14 mouse cellular contexts compared by ENCODE assay signal in the genomic region with DNA sequence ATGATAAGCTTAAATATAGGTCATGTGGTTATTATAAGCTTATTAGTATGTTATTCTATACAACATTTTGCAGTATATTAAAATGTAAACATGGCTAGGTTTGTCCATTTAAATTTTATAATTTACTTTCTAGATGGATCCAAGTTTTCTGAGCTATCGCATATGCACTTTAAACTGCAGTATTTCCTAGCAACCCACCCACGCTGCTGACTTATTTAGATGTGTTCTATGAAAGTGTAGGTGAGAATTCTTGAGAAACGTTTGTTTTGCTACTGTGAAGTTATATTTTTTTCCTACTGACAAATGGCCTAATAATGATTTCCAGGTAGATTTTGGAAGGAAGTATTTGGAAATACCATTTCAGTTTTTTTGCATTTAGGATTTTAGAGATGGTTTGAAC.
DNase-seq lines count a peak whose midpoint lies in the region.
"Had no signal": no experiment of that assay in that cellular context is flagged by ENCODE, and none has a peak within 500 bp of the region (broad histone marks: within the 10 kb centered on the region; RNA-seq: fewer than 3 reads in every experiment).

No protein-coding gene starts in this region.

- intact Hi-C loops in left cerebral cortex, postnatal 36 days (cut with DNase I) = no loop called here

- DNase-seq in left cerebral cortex, adult 11 months (ENCODE audit: low spot score) = peak; percentile 15
- DNase-seq in left cerebral cortex, postnatal 36 days (ENCODE audit: low spot score in 2 of 2) = no peak
- peak; percentile 14 for DNase-seq in right cerebral cortex, adult 18-20 months
- DNase-seq in right cerebral cortex, postnatal 25 days = no peak
- peak; percentile 48 for DNase-seq in brain, adult 2 months (ENCODE audit: low read depth, low spot score)
- DNase-seq in yolk sac, embryonic 10.5 days (ENCODE audit: low spot score) = no peak
- DNase-seq: adrenal gland, adult 2 months; adrenal gland, postnatal 10 days; adrenal gland, postnatal 25 days; cerebellum, adult 11-12 months; cerebellum, adult 2 months; cerebellum, adult 9-10 months; cerebellum, postnatal 10 days; cerebellum, postnatal 25 days had no signal

Comparison
In these comparisons a context has a peak if more than half of its experiments do, and no peak if none do; other contexts are left out.
1. DNase-seq: peak in left cerebral cortex, adult 11 months (single experiment), right cerebral cortex, adult 18-20 months (single experiment) and brain, adult 2 months (single experiment); none in left cerebral cortex, postnatal 36 days (0 of 2), right cerebral cortex, postnatal 25 days (single experiment) and yolk sac, embryonic 10.5 days (single experiment).